Mouse (Mus musculus) spleen, adult 2 months (tissue): ENCODE data around the gene Ntm. TPM values are rescaled to one million over a fixed set of nuclear protein-coding genes. Genes with fewer than 3 reads are reported as not detected.

Source experiments
- DNase-seq, 2 experiments: peaks; one replicate each; pipeline versions ENCODE4 v3.0.0 to v3.0.0-alpha.2; 2012 to 2021; ENCODE audit warnings: low spot score in 2 of 2, low read depth in 1 of 2
- H3K27ac ChIP-seq: fragments of 200-500 bp; 2 replicates; pipeline ENCODE4 v1.5.1; 2012; ENCODE audit warnings: low read length, inconsistent platforms; ENCODE audit not compliant: insufficient read depth
- H3K27me3 ChIP-seq: fragments of 200-500 bp; 2 replicates; pipeline ENCODE4 v1.6.1; 2012; ENCODE audit warnings: mild to moderate bottlenecking, moderate library complexity, low read length, inconsistent platforms; ENCODE audit not compliant: control insufficient read depth, insufficient read depth
- H3K36me3 ChIP-seq: fragments of 200-500 bp; 2 replicates; pipeline ENCODE4 v1.6.1; 2012; ENCODE audit warnings: mild to moderate bottlenecking, low read length, inconsistent platforms; ENCODE audit not compliant: control insufficient read depth, insufficient read depth
- H3K4me1 ChIP-seq: fragments of 200-500 bp; 2 replicates; pipeline ENCODE4 v1.6.1; 2011; ENCODE audit warnings: inconsistent platforms; ENCODE audit not compliant: control insufficient read depth, insufficient read depth, insufficient read length
- H3K4me3 ChIP-seq: fragments of 200-500 bp; 2 replicates; pipeline ENCODE4 v1.5.1; 2011; ENCODE audit warnings: mild to moderate bottlenecking, inconsistent platforms; ENCODE audit not compliant: insufficient read depth, insufficient read length; ENCODE audit errors: extremely low read depth
- CTCF ChIP-seq: fragments of 200-500 bp; IDR thresholded peaks from 2 replicates; pipeline ENCODE4 v1.5.1; 2011; ENCODE audit warnings: mild to moderate bottlenecking, inconsistent platforms; ENCODE audit not compliant: insufficient read depth, insufficient read length, insufficient replicate concordance; ENCODE audit errors: extremely low read depth
- POLR2A ChIP-seq: fragments of 200-500 bp; IDR thresholded peaks from 2 replicates; pipeline ENCODE4 v1.6.1; 2011; ENCODE audit warnings: low read depth, low read length, inconsistent platforms
- WGBS: fragments of 180-500 bp; shearing (Covaris S2); methylation state at CpG from one replicate; pipeline ENCODE4 v1.1.7; 2018; 5-methylcytosine and 5-hydroxymethylcytosine counted together
- polyA plus RNA-seq: library from polyadenylated mRNA; depleted of rRNA; stranded (reverse); fragments of >200 nt; gene quantifications from 2 replicates; pipeline ENCODE4 v1.2.3, GENCODE M21; 2012

The Ntm gene
- polyA plus RNA-seq, 1 experiment = 0.18 TPM

GRCm38 (mm10) chr9:29864886-29865285 is 98.1 kb downstream of the Ntm start:
- H3K27ac ChIP-seq = no peak overlapping the region
- 48% methylated on average over 1 of the region's 1 CpGs for WGBS
- H3K27me3 ChIP-seq = no peaks in the 10 kb centered on the region
- TF ChIP-seq CTCF (no peak), POLR2A (no peak)
- no peaks in the 10 kb centered on the region for H3K36me3 ChIP-seq
- no peak for DNase-seq
- H3K4me1 ChIP-seq = no peaks in the 10 kb centered on the region
- no peak overlapping the region for H3K4me3 ChIP-seq

DNA sequence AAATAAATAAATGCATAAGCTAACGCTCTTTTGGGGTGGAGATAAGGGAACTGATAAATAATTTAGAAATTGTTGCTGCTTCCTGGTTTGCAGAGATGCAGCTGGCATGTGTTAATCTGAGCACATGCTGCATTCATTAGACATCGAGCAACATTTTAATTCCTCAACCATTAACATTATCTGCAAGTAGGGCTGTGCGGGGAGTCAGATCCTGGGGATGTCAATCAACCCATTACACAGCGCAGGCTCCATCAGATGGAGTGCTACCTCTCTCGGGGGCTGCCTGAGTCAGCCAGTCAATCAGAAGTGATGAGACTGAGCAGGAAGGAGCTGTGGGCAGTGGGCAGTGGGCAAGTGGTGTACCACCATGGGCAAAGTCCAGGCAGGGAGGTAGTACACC is 100.5 kb downstream of the Ntm start:
- H3K4me3 ChIP-seq = no peak overlapping the region
- no peak overlapping the region for H3K27ac ChIP-seq
- H3K36me3 ChIP-seq = no peaks in the 10 kb centered on the region
- H3K27me3 ChIP-seq = no peaks in the 10 kb centered on the region
- WGBS = 78% methylated on average over 5 of the region's 5 CpGs
- no peaks in the 10 kb centered on the region for H3K4me1 ChIP-seq
- DNase-seq = no peak
- no peak for TF ChIP-seq CTCF
- no peak for TF ChIP-seq POLR2A

DNA sequence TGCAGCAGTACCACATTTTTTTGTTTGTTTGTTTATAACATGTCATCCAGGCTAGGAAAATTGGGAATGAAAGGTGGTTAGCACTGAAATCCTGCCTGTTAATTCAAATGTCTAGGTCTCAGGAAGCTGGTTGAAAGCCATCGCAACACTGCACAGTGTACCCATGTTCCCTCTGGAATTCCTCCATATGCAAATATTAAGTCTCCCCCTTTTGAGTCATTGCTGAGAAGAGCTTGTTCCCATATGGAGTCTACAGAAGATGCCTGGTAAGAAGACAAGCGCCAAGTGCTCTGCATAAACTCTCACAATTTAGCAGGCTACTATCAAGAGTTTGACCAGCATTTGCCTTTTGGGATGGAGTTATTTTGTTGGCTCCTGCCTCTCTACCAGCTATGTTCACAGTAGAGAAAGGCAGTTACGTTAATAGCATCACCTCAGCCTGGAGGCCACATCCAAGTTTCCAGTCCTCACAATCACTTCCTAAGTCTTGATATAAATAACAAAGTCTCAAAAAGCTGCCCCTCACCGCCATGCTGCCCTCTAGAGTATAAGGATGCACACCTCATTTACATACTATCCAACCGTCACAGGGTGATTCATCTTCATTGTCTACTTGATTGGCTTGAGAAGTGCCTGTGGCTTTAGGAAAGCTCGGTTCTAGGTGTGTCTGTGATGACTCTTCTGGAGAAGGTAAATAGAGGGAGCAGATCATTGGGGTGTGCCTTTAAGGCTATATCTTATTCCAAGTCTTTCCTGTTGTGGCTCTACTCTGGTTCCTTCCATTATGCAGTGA is 103.5 kb downstream of the Ntm start:
- Histone ChIP-seq H3K27me3 (no peaks in the 10 kb centered on the region), H3K4me1 (no peaks in the 10 kb centered on the region), H3K4me3 (no peak overlapping the region), H3K36me3 (no peaks in the 10 kb centered on the region), H3K27ac (no peak overlapping the region)
- TF ChIP-seq POLR2A (no peak), CTCF (no peak)
- 86% methylated on average over 6 of the region's 6 CpGs for WGBS
- DNase-seq = no peak

GRCm38 (mm10) chr9:29848735-29849455 is 114.0 kb downstream of the Ntm start:
- Histone ChIP-seq H3K4me3 (no peak overlapping the region), H3K27ac (no peak overlapping the region), H3K4me1 (no peaks in the 10 kb centered on the region), H3K27me3 (no peaks in the 10 kb centered on the region), H3K36me3 (no peaks in the 10 kb centered on the region)
- TF ChIP-seq CTCF (no peak), POLR2A (no peak)
- WGBS = 58% methylated on average over 8 of the region's 8 CpGs
- no peak for DNase-seq

DNA sequence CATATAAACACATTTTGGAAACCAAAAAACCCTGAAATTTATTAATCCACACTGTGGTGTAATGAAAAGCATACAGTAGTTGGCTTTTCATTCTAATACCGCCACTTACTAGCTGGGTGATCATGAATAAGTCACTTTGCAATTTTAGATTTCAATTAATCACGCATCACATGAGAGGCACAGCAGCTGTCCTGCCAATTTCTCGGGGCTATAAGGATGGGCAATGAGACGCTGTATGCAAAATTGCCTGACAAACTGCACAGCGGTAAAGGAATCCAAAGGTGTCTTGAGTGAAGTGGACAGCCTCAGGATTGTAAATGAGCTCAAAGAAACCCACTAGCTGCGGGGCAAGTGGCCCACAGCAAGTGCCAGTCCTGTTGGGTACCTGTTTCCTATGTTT is 125.6 kb downstream of the Ntm start:
- Histone ChIP-seq H3K27me3 (no peaks in the 10 kb centered on the region), H3K36me3 (no peaks in the 10 kb centered on the region), H3K4me3 (no peak overlapping the region), H3K4me1 (no peaks in the 10 kb centered on the region), H3K27ac (no peak overlapping the region)
- DNase-seq = no peak
- TF ChIP-seq POLR2A (no peak), CTCF (no peak)
- 85% methylated on average over 6 of the region's 6 CpGs for WGBS

- 85% methylated on average over 5 of the region's 5 CpGs for WGBS
Observed at GRCm38 (mm10) chr9:29834911-29835310, 128.0 kb downstream of the Ntm start.

DNA sequence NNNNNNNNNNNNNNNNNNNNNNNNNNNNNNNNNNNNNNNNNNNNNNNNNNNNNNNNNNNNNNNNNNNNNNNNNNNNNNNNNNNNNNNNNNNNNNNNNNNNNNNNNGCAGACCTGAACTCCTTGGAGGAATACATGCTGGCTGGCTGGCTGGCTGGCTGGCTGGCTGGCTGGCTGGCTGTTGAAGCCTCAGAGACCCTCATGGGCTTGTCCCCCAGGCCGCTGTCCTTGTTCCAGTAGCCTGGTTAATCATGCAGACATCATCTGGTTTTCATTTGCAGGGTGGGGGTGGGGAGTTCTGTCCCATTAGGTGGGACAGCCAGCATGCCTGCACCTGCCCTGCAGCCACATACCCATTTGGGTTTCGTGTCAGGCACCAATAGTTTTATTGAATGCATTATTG is 129.2 kb downstream of the Ntm start:
- TF ChIP-seq CTCF = no peak
- TF ChIP-seq POLR2A = no peak
- Histone ChIP-seq H3K4me1 (no peaks in the 10 kb centered on the region), H3K27me3 (no peaks in the 10 kb centered on the region), H3K36me3 (no peaks in the 10 kb centered on the region), H3K27ac (no peak overlapping the region), H3K4me3 (no peak overlapping the region)
- WGBS = 86% methylated on average over 2 of the region's 2 CpGs
- DNase-seq = no peak

More at GRCm38 (mm10) chr9:29834911-29835310, 128.0 kb downstream of the Ntm start:
- H3K4me1 ChIP-seq = no peaks in the 10 kb centered on the region
- no peak for DNase-seq
- TF ChIP-seq CTCF (no peak), POLR2A (no peak)
- no peaks in the 10 kb centered on the region for H3K27me3 ChIP-seq
- no peak overlapping the region for H3K27ac ChIP-seq
- no peak overlapping the region for H3K4me3 ChIP-seq
- no peaks in the 10 kb centered on the region for H3K36me3 ChIP-seq
